Mouse (Mus musculus) heart, adult 2 months (tissue): ENCODE measurements around the gene Tgfb1i1. TPM values are rescaled to one million over a fixed set of nuclear protein-coding genes. Genes with fewer than 3 reads are reported as not detected.

ENCODE experiments used
- DNase-seq, 2 experiments: peaks; one replicate each; pipeline ENCODE4 v3.0.0; 2021
- H3K27ac ChIP-seq: fragments of 200-600 bp; 2 replicates; pipeline ENCODE4 v1.8.1; 2022
- H3K27me3 ChIP-seq: fragments of 200-500 bp; 2 replicates; pipeline ENCODE4 v1.6.1; 2012; ENCODE audit warnings: mild to moderate bottlenecking, low read length, inconsistent platforms, mixed read lengths; ENCODE audit not compliant: control insufficient read depth, insufficient read depth
- H3K36me3 ChIP-seq: fragments of 200-500 bp; 2 replicates; pipeline ENCODE4 v1.6.1; 2012; ENCODE audit warnings: low read length, inconsistent platforms; ENCODE audit not compliant: control insufficient read depth, insufficient read depth
- H3K4me1 ChIP-seq: fragments of 200-500 bp; 2 replicates; pipeline ENCODE4 v1.6.1; 2011; ENCODE audit warnings: low read length; ENCODE audit not compliant: control insufficient read depth, insufficient read depth
- H3K4me3 ChIP-seq: fragments of 200-600 bp; 2 replicates; pipeline ENCODE4 v1.8.1; 2022
- H3K79me2 ChIP-seq: fragments of 200-500 bp; replicated peaks from 2 replicates; pipeline ENCODE4 v1.6.1; 2012; ENCODE audit warnings: mild to moderate bottlenecking, inconsistent platforms, low read length, moderate library complexity, mixed read lengths; ENCODE audit not compliant: control insufficient read depth, insufficient read depth
- H3K9ac ChIP-seq: fragments of 200-500 bp; 2 replicates; pipeline ENCODE4 v1.6.1; 2012; ENCODE audit warnings: low read depth, mild to moderate bottlenecking, control low read depth, inconsistent platforms, low read length, mixed read lengths
- CTCF ChIP-seq: fragments of 200-600 bp; IDR thresholded peaks from 2 replicates; pipeline ENCODE4 v1.8.1; 2022; ENCODE audit warnings: antibody characterized with exemption, mild to moderate bottlenecking, moderate library complexity
- EP300 ChIP-seq: fragments of 200-500 bp; IDR thresholded peaks from 2 replicates; pipeline ENCODE4 v1.6.1; 2011; ENCODE audit warnings: low read depth, low read length, control low read depth; ENCODE audit not compliant: insufficient read depth
- POLR2A ChIP-seq: fragments of 200-500 bp; IDR thresholded peaks from 2 replicates; pipeline ENCODE4 v1.6.1; 2011; ENCODE audit warnings: mild to moderate bottlenecking, low read depth, low read length, control low read depth; ENCODE audit not compliant: insufficient read depth
- whole genome bisulfite sequencing: fragments of 180-500 bp; shearing (Covaris S2); methylation state at CpG from one replicate; pipeline ENCODE4 v1.1.7; 2018; 5-methylcytosine and 5-hydroxymethylcytosine counted together
- intact Hi-C: fragments of 180-260 bp; cut with DNase I; formaldehyde crosslinking; loops from one replicate; pipeline ENCODE4 v1.15.1; 2025
- polyA plus RNA-seq: library from polyadenylated mRNA; depleted of rRNA; stranded (reverse); fragments of >200 nt; gene quantifications from 2 replicates; pipeline ENCODE4 v1.2.3, GENCODE M21; 2012
- total RNA-seq, 2 experiments: library from RNA; stranded (reverse); gene quantifications; 2 replicates each; pipeline ENCODE4 v1.2.3; 2021

The Tgfb1i1 gene
- total and polyA plus RNA-seq, 3 experiments, result 14.3 to 28.2 (median 20.1) TPM

- peak overlapping the region; percentile 75 for H3K9ac ChIP-seq
- no peaks in the 10 kb centered on the region for H3K79me2 ChIP-seq
- 0% methylated on average over 13 of the region's 13 CpGs for WGBS
- peak overlapping the region; percentile 95 for H3K27ac ChIP-seq
- TF ChIP-seq EP300, result 0 out of 2 replicates have a peak, but pooled peaks have one; percentile 57
- TF ChIP-seq POLR2A, result no peak
- peak; percentile 90 for TF ChIP-seq CTCF
- peaks cover 2% of the 10 kb centered on the region; the same call in 1 of the 2 replicates for H3K4me1 ChIP-seq
- H3K27me3 ChIP-seq, result no peaks in the 10 kb centered on the region
- H3K4me3 ChIP-seq, result peak overlapping the region; percentile 85
- DNase-seq, result peak; percentile 87
- no peaks in the 10 kb centered on the region; the same call in none of the 2 replicates for H3K36me3 ChIP-seq
- intact Hi-C loops, result loop anchor here (1.0 to 10.0 kb wide), 3 partner anchors 98 to 460 kb away; partner anchors contain the start of gene Inpp5f
These were observed 831 bp downstream of the Tgfb1i1 start for GRCm38 (mm10) chr7:128247443-128247842.

GRCm38 (mm10) chr7:128248081-128249042 lies 1.8 kb downstream of the Tgfb1i1 start:
- no peak for TF ChIP-seq POLR2A
- TF ChIP-seq EP300, result no peak
- TF ChIP-seq CTCF, result no peak
- Histone ChIP-seq H3K27me3 (no peaks in the 10 kb centered on the region), H3K4me3 (peak overlapping the region; percentile 85), H3K36me3 (no peaks in the 10 kb centered on the region; the same call in none of the 2 replicates), H3K79me2 (no peaks in the 10 kb centered on the region), H3K9ac (peak overlapping the region; percentile 8; the same call in 1 of the 2 replicates), H3K27ac (no peak overlapping the region), H3K4me1 (peaks cover 2% of the 10 kb centered on the region; the same call in 1 of the 2 replicates)
- 61% methylated on average over 10 of the region's 10 CpGs for WGBS
- intact Hi-C loops, result loop anchor here (5.0 to 10.0 kb wide), 2 partner anchors 366 to 459 kb away; partner anchors contain the start of gene Inpp5f
- no peak for DNase-seq

GRCm38 (mm10) chr7:128249998-128250397 lies 3.4 kb downstream of the Tgfb1i1 start:
- Histone ChIP-seq H3K4me1 (peaks cover 2% of the 10 kb centered on the region; the same call in 1 of the 2 replicates), H3K27me3 (no peaks in the 10 kb centered on the region), H3K4me3 (no peak overlapping the region), H3K79me2 (no peaks in the 10 kb centered on the region), H3K27ac (no peak overlapping the region), H3K36me3 (no peaks in the 10 kb centered on the region; the same call in none of the 2 replicates), H3K9ac (no peak overlapping the region)
- WGBS, result 81% methylated on average over 5 of the region's 5 CpGs
- intact Hi-C loops, result loop anchor here (5.0 to 10.0 kb wide), 2 partner anchors 365 to 457 kb away; partner anchors contain the start of gene Inpp5f
- TF ChIP-seq POLR2A, result no peak
- no peak for TF ChIP-seq CTCF
- no peak for DNase-seq

- Histone ChIP-seq H3K9ac (no peak overlapping the region), H3K4me3 (no peak overlapping the region), H3K27me3 (no peaks in the 10 kb centered on the region), H3K79me2 (no peaks in the 10 kb centered on the region), H3K4me1 (peaks cover 5% of the 10 kb centered on the region), H3K27ac (no peak overlapping the region), H3K36me3 (no peaks in the 10 kb centered on the region; the same call in 1 of the 2 replicates)
- intact Hi-C loops, result no loop called here
- no peak for DNase-seq
- no peak for TF ChIP-seq CTCF
- TF ChIP-seq POLR2A, result no peak
- no peak for TF ChIP-seq EP300
- 66% methylated on average over 12 of the region's 12 CpGs for WGBS
These were observed 5.3 kb downstream of the Tgfb1i1 start for GRCm38 (mm10) chr7:128251946-128252345.

GRCm38 (mm10) chr7:128252609-128253008 lies 6.0 kb downstream of the Tgfb1i1 start:
- H3K4me3 ChIP-seq, result no peak overlapping the region
- no peak for DNase-seq
- TF ChIP-seq CTCF, result no peak
- TF ChIP-seq POLR2A, result no peak
- no peak for TF ChIP-seq EP300
- H3K79me2 ChIP-seq, result no peaks in the 10 kb centered on the region
- no peaks in the 10 kb centered on the region; the same call in 1 of the 2 replicates for H3K36me3 ChIP-seq
- H3K27me3 ChIP-seq, result no peaks in the 10 kb centered on the region
- no peak overlapping the region for H3K9ac ChIP-seq
- intact Hi-C loops, result no loop called here
- WGBS, result 54% methylated on average over 24 of the region's 24 CpGs
- H3K4me1 ChIP-seq, result peaks cover 5% of the 10 kb centered on the region
- no peak overlapping the region for H3K27ac ChIP-seq
